Mouse (Mus musculus) lung, adult 18-20 months (tissue): ENCODE data around the gene Ncor1.
"Not testable (repeated sequence)": the region's sequence is repeated elsewhere in the genome, so short reads cannot be mapped to it uniquely, and the experiment has no call there.

ENCODE experiments used
- DNase-seq, 2 experiments: peaks; one replicate each; pipeline ENCODE4 v3.0.0; 2022; ENCODE audit warnings: mixed read lengths in 2 of 2

Gene Ncor1

DNA sequence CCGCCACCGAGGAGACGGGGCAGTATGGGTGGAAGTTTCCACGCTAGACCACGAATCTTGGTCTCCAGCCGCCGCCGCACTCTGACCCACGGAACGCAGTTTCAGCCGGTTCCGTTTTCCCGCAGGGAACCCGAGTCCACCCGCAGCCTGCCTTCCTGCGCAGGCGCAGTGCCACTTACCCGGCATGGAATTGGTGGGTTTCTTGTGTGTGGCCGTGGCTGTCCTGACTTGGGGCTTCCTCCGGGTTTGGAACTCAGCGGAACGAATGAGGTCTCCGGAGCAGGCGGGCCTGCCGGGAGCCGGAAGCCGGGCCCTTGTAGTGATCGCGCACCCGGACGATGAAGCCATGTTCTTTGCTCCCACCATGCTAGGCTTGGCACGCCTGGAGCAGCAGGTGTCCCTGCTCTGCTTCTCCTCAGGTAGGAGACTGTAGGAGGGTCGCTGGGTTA, at the start of gene Ncor1, which contains the start of gene Pigl:
TSS of gene Ncor1 (minus strand) at position 266 of the 449 bp plus-strand sequence.
TSS of gene Pigl (plus strand) at position 185 of the 449 bp plus-strand sequence.
- DNase-seq, result peak; percentile 83 to 87

- DNase-seq, result no peak
These were observed 49.3 kb upstream of the Ncor1 start for GRCm38 (mm10) chr11:62507683-62508082.

- DNase-seq, result no peak
These were observed 42.2 kb upstream of the Ncor1 start for GRCm38 (mm10) chr11:62500529-62500928.

DNA sequence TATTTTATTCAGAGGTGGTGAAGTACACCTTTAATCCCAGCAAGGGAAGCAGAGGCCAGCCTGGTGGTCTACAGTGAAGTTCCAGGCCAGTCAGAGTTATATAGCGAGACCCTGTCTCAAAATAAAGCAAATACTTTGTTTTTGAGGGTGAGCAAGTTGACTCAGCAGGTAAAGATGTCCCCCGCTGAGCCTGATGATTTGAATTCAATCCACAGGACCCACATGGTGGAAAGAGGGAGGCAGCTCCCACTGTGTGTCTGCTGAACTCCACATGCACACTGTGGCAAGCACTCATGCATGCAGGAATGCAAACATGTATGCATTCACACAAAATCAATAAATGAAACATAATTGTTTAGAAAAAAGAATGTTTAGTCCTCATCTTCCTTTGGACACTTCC, 40.5 kb upstream of the Ncor1 start:
- DNase-seq, result no peak

GRCm38 (mm10) chr11:62497181-62497580, 38.8 kb upstream of the Ncor1 start:
- DNase-seq, result no peak

- peak; percentile 16 to 32 for DNase-seq
These were observed 37.9 kb upstream of the Ncor1 start for GRCm38 (mm10) chr11:62496151-62496715.

GRCm38 (mm10) chr11:62495276-62495801, 37.0 kb upstream of the Ncor1 start:
- peak; percentile 86 to 87 for DNase-seq

DNA sequence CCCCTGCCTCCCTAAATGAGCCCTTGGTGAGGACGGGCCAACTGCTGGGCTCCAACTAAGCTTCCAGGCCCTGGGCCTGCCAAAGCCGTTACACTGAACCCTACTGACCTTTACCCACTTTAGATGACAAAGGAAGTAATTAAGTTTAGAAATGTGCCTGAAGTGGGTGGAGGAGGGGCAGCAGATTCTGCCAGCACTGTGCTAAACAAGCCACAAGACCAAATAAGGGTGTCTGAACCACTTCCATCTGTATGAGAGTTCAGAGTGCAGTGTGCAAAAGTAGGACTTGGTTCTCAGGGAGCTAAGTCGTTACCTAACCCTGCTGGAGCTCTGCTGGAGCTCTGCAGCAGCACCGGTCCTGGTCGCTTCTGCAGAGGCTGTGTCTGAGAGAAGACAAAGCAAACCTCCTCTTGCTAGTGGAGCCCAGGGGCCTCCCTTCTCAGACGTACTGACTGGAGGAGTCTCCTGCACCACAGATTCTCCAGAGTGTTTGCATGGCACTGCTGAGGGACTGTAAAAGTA, 36.5 kb upstream of the Ncor1 start:
- peak; percentile 87 to 91 for DNase-seq

GRCm38 (mm10) chr11:62493701-62494100, 35.4 kb upstream of the Ncor1 start:
- no peak for DNase-seq

- DNase-seq, result no peak
These were observed 29.4 kb upstream of the Ncor1 start for GRCm38 (mm10) chr11:62487540-62488350.

DNA sequence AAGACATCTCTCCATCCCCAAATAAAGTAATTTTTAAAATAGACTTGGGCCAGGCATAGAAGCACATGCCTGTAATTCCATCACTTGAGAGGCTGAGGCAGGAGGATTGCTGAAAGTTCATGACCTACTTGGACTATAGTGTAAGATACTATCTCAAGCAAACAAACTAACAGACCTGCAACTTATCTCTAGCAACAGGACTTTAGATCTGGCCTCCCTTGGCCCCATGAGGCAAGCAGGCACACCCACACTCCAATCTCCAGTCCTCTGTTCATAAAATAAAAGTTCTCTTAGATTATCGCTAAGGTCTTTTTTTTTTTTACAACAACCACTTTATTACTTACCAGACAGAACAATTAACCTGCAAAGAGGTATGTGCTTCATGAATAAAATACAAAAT, 28.6 kb upstream of the Ncor1 start:
- DNase-seq, result no peak

- DNase-seq, result no peak
These were observed 21.2 kb upstream of the Ncor1 start for GRCm38 (mm10) chr11:62479581-62479980.

DNA sequence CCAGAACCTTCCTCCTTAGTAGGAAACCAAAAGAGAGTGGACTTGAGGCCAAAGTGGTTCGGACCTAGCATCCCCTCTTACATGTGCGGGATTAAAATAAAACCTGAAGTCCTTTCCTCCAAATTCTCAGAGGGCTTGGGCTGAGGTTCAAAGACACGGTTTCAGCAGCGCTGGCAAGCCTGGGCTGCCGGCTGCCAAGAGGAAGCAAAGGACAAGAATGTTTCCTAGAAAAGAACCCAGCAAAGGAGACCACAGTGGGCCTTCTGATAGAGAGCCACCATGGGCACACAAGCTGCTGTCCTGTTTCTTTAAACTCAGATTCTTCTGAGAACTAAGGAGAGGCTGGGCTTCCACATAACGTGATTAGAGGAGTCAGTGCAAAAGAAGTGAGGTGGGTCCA, 20.6 kb upstream of the Ncor1 start:
- DNase-seq, result no peak

DNA sequence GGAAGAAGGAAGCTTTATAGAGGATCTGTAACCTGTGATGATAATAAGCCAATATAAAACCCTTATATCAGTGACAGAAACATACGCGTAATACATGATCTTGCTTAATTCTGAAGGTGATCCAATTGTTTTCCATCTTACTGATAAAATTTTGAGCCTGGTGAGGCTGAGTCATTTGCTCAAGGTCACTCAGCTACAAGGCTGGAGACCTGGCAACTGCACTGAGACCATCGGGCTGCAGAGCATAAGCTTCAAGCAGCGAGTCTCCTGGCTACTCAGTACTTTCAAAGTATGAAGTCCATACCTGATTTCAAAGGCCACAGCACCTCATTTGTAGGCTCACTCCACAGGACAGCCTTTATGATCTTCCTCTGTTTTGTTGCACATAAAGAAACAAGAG, 17.8 kb upstream of the Ncor1 start:
- DNase-seq, result no peak

- no peak for DNase-seq
These were observed 15.2 kb upstream of the Ncor1 start for GRCm38 (mm10) chr11:62473516-62473915.

GRCm38 (mm10) chr11:62470451-62470850, 12.1 kb upstream of the Ncor1 start:
- no peak for DNase-seq

DNA sequence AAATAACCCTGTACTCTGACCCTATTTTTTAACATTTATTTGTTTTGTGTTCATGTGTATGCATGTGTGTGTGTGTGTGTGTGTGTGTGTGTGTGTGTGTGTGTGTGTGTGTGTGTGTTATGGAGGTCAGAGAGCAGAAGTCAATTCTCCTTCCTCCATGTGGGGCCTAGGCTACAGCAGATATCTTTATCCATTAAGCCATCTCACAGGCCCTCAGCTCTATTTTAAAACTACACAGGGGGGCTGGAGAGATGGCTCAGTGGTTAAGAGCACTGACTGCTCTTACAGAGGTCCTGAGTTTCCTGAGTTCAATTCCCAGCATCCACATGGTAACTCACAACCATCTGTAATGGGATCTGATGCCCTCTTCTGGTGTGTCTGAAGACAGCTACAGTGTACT, 8.9 kb upstream of the Ncor1 start:
- DNase-seq, result not testable (repeated sequence)

GRCm38 (mm10) chr11:62466546-62466945, 8.2 kb upstream of the Ncor1 start:
- DNase-seq, result peak; percentile 7 to 9

DNA sequence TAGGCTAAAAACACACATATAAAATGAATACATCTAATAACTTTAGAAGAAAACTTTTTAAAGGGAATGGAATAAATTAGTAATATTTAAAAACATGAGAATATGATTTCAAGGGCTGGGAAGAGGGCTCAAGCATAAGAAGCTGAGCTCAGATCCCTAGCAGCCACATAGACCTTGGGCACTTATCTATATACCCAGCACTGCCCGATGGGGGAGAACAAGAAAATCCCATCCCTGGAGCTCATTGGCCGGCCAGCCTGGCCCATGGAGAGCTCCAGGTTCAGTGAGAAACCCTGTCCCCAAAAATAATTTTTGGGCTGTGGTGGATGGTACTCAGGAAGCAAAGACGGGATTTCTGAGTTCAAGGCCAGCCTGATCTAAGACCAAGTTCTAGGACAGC, 7.5 kb upstream of the Ncor1 start:
- DNase-seq, result no peak

DNA sequence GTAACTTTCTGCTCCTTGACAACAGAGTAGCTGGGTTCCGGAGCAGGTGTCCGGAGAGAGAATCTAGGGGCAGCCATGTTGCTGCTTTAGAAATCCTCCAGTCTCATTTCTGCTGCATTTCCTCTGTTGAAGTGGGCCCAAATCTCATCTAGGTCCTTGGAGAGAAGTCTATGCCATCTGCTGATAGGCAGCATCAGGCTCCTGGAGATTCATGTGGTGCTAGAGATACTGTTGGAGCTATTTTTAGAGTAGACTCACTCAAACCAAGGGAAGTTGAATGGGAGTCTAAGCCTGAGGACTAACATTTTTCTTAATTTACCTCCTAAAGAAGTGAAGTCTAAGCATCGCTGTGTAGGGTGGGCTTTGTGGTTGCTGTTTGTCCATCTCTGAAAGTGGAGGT, 6.4 kb upstream of the Ncor1 start:
- no peak for DNase-seq

- DNase-seq, result no peak
These were observed 5.0 kb upstream of the Ncor1 start for GRCm38 (mm10) chr11:62463225-62463915.

DNA sequence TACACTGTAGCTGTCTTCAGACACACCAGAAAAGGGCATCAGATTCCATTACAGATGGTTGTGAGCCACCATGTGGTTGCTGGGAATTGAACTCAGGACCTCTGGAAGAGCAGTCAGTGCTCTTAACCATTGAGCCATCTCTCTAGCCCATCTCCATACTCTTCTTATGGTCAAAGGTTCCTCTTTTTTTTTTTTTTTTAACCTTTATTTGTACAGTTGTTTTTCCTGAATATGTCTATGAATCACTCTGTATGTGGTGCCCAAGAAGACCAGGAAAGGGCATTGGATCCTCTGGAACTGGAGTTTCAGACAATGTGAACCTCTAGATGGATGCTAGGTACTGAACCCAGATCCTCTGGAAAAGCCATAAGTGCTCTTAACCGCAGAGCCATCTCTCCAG, 4.2 kb upstream of the Ncor1 start:
- DNase-seq, result not testable (repeated sequence)

GRCm38 (mm10) chr11:62458780-62459179, 439 bp upstream of the Ncor1 start:
- DNase-seq, result no peak
